Mouse (Mus musculus): ENCODE measurements around the gene Hnrnpul1.

Hnrnpul1 gene

DNA sequence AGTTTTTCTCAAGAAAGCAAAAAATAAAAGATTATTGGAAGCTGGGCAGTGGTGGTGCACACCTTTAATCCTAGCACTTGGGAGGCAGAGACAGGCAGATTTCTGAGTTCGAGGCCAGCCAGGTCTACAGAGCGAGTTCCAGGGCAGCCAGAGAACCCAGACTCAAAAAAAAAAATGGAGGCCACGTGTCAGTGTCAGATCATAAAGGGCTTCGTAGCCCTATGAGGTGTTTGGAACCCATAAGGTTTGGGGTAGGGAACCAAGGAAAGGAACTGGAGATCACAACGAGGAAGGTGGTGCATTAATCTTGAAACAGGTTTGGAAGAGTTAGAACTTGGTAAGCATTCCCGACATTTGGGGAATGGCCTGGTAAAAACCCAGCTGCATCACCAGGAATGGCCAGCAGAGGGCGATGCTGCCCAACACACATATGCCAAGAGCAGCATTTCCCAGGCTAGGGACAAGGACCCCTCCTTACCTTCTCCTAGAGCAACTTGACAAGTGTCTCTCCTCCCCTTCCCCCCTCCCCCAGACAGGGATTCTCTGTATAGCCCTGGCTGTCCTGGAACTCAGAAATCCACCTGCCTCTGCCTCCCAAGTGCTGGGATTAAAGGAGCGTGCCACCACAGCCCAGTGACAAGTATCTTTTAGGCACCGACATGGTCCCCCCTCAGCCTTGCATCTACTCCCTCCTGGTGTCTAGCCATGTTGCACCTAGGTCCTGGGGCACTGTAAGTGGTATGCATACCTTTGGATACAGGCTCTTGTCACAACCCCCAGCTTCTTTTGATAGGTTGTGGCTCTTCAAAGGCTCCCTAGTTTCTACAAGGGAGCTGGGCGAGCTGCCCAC lies 34.6 kb downstream of the Hnrnpul1 start:
- DNase-seq (ENCODE audit: low spot score): no peak

- DNase-seq (ENCODE audit: low spot score): peak; percentile 89
Observed at GRCm38 (mm10) chr7:25718788-25719417, 35.7 kb downstream of the Hnrnpul1 start, which contains the start of gene Ccdc97. TSS of gene Ccdc97 (minus strand) at chr7:25719088.

DNA sequence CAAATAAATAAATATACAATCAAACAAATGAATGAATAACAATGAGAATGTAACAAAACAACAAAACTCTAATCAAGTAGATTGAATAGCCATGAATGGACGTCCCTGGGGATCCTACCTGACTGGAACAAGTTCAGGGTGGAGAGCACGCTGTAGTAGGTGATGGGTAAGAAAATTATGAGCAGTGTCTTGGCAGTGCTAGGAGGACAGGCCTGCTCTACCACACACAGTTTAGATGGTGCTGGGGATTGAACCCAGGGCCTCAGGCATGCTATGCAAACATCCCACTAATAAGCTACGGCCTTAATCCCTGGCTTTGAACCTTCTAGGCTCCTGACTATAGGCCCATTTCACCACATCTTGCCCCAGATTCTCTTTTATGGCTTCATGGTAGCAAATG lies 37.1 kb downstream of the Hnrnpul1 start:
- DNase-seq (ENCODE audit: low spot score): no peak

DNA sequence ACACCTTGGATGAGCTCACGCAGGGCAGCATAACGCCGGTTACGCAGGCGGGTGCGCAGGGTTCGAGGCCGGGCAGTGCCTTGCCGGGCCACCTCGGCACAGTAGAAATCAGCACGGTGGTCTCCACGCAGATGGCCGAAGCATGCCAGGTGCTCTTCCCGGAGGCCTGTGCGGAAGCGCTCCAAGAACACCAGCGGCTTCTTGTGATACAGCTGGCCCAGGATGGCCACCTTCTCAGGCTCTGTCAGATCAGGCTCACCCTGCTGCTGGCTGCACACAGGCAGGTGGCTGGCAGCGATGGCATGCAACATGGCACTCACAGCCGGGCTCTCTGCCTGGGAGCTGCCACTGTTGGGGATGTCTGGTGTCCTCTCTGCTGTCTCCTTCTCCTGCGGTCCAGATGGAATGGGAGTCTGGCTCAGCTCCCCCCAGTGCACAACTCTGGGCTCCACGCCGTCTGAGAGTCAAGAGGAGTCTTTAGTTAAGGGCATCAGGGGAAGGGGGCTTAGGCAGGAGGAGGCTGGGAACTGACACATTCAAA lies 38.8 kb downstream of the Hnrnpul1 start:
- no peak for DNase-seq (ENCODE audit: low spot score)

DNA sequence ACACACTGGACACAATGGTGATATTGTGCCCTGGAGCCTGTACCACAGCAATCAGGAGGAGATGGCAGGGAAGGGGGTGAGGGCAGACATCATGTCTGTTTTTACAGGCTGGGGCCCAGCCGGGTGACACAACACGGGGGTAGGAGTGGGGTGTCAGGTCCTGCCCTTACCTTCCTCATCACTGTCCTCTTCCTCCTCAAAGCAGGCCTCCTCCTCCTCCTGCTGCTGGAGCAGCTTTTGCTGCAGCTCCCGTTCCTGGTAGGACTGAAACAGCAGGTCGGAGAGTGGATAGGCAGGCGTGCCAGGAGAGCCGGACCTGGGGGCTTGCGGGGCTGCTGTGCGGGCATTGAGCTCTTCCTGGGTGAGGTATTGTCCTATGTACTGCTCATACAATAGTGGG lies 40.0 kb downstream of the Hnrnpul1 start:
- no peak for DNase-seq (ENCODE audit: low spot score)

- DNase-seq (ENCODE audit: low spot score): no peak
Observed at GRCm38 (mm10) chr7:25712801-25713200, 41.8 kb downstream of the Hnrnpul1 start.

DNA sequence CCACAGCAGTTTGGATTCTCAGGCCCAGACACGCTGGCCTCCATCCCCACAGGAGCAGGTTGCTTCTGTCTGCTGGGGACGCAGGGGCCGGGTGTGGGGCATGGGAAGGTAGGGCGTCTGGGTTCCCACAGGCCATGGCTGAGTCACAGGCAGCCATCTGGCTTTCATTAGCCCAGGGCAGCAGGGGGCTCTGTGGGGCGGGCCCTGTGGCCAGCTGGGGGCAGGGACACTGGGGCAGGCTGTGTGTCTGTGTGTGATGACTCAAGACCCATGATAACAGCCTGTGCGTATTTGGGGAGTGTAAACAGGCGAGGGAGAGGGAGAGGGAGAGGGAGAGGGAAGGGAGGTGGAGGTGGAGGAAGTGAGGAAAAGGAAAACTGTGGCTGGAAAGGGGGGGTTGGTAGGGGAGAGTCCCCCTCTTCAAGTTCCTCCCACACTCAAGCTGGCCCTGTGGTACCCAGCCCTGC lies 42.8 kb downstream of the Hnrnpul1 start:
- DNase-seq (ENCODE audit: low spot score): peak; percentile 76

- DNase-seq (ENCODE audit: low spot score): no peak
Observed at GRCm38 (mm10) chr7:25711165-25711564, 43.4 kb downstream of the Hnrnpul1 start.

GRCm38 (mm10) chr7:25710519-25711130 lies 43.9 kb downstream of the Hnrnpul1 start:
- DNase-seq (ENCODE audit: low spot score): no peak

GRCm38 (mm10) chr7:25709961-25710360 lies 44.6 kb downstream of the Hnrnpul1 start:
- DNase-seq (ENCODE audit: low spot score): no peak

GRCm38 (mm10) chr7:25707581-25708292 lies 46.8 kb downstream of the Hnrnpul1 start:
- DNase-seq (ENCODE audit: low spot score): peak; percentile 50

DNA sequence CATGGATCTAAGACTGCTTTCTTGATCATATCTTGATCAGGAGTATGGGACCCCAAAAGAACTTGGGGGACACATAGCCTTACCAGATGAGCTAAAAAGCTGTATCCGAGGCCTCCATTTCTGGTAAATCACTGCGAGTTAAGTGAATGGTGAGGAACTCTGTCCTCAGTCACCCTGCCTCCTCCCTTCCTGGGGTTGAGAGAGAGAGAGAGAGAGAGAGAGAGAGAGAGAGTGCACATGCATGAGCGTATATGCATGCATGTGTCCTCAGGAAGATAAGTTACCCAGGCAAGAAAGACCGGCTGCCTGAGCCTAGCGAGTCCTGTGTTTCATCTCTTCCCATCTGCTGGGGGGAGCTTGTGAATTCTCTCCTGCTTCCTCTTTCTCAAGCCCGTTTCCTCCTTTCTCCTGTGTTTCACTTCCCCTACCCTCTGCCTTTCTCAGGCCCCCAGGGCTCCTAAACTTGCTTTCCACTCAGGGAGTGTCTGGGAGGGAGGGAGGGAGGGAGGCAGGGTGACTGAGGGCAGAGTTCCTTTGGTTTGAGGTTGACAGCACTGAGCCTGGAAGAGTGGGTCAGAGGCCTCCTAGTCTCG lies 47.9 kb downstream of the Hnrnpul1 start:
- no peak for DNase-seq (ENCODE audit: low spot score)

DNA sequence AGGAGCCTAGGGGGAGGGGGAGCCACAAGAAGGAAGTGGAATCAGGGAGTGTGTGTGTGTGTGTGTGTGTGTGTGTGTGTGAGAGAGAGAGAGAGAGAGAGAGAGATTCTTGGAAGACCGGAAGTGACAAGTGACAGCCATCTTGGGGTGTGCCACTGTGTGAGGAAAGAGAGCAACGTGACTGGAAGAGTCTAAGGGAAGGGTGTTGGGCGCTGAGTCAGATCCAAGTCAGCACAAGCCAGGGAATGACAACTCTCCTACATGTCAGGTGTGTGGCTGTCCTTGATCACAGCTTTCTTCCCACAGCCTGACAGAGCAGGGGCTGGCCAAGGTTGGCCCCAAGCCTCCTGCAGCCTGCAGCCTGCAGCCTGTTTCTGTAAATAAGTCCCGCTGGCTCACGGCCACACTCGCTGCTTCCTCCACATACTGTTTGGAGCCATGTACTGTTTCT lies 48.7 kb downstream of the Hnrnpul1 start:
- DNase-seq (ENCODE audit: low spot score): no peak

- DNase-seq (ENCODE audit: low spot score): no peak
Observed at GRCm38 (mm10) chr7:25704716-25705364, 49.7 kb downstream of the Hnrnpul1 start.

DNA sequence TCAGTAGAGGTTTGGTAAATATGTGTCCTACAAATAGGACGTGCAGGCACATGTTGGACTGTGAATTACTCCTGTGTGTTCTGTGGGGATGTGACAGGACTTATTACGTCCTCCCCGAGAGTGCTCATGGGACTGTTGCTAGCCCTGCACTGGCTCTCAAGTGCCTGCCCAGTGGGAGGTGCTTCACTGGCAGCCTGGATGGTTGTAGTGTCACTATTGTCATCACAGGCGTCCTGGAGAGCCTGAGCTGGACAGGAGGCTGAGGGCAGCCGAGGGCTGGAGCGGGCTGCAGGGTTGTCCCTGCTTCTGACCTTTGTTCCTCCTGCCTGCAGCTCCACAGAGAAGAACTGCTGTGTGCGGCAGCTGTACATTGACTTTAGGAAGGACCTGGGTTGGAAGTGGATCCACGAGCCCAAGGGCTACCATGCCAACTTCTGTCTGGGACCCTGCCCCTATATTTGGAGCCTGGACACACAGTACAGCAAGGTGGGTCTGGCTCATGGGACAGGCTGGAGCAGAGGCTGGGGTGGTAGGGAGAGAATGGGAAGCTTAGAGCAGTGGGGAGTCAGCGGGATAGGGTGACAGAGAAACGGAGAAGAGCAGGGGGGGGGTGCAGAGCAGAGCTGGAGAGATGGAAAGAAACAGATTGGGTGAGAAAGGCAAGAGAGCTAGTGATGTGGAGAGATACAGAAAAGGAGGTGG lies 50.6 kb downstream of the Hnrnpul1 start:
- no peak for DNase-seq (ENCODE audit: low spot score)

DNA sequence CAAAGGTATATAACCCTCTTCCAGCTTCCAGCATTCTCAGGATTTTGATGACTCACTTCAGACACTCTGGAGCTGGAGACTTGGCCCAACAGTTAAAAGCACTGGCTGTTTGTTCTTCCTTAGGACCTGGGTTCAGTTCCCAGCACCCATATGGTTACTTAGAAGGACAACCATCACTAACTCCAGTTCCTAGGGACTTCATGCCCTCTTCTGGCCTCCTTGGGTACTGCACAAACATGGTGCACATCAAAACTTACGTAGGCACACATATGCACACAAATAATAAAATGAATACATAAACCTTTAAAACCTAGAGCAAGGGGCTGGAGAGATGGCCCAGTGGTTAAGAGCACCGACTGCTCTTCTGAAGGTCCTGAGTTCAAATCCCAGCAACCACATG lies 52.2 kb downstream of the Hnrnpul1 start:
- no peak for DNase-seq (ENCODE audit: low spot score)

DNA sequence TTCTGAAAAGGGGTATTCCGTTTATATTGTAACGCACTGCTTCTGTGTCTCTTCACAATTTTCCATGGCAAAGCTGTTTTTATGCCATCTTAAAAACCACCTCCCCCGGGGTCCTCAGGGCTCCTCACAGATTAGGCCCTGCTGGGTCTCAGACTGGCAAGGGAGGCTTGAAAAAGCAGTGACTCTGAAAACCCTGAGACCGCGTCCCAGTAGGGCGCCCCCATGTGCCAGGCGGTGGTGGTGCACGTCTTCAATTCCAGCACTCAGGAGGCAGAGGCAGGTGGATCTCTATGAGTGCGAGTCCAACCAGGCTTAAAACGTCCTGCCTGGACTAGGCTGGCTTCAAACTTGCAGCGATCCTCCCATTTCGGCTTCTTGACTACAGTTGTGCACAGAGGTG lies 53.8 kb downstream of the Hnrnpul1 start:
- no peak for DNase-seq (ENCODE audit: low spot score)

DNA sequence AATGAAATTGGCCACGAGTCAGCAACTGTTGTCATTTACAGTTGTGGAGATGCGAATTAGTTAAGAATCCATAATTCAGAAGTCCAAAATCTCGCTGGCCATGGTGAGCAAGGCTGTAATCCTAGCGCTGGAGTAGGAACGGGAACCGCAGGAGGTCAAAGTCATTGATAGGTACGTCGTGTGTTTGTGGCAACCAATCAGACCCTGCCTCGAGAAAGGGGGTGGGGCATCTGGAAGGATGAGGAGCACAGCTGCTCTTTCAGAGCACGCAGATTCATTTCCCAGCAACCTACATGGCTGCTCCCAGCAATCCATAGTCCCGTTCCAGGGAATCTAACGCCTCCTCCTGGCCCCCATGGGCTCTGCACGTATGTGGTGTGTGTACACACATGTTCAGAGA lies 54.7 kb downstream of the Hnrnpul1 start:
- no peak for DNase-seq (ENCODE audit: low spot score)

GRCm38 (mm10) chr7:25694104-25694503 lies 60.5 kb downstream of the Hnrnpul1 start:
- DNase-seq (ENCODE audit: low spot score): no peak

GRCm38 (mm10) chr7:25690051-25690450 lies 64.5 kb downstream of the Hnrnpul1 start:
- DNase-seq (ENCODE audit: low spot score): no peak

All from ovary, adult 18-20 months (tissue).